Mouse (Mus musculus) heart, adult 2 months (tissue): ENCODE measurements around the gene Foxp1. TPM values are rescaled to one million over a fixed set of nuclear protein-coding genes. Genes with fewer than 3 reads are reported as not detected.

Experiments used
- DNase-seq, 2 experiments: peaks; one replicate each; pipeline ENCODE4 v3.0.0; 2021
- H3K27ac ChIP-seq: fragments of 200-600 bp; 2 replicates; pipeline ENCODE4 v1.8.1; 2022
- H3K27me3 ChIP-seq: fragments of 200-500 bp; 2 replicates; pipeline ENCODE4 v1.6.1; 2012; ENCODE audit warnings: mild to moderate bottlenecking, low read length, inconsistent platforms, mixed read lengths; ENCODE audit not compliant: control insufficient read depth, insufficient read depth
- H3K36me3 ChIP-seq: fragments of 200-500 bp; 2 replicates; pipeline ENCODE4 v1.6.1; 2012; ENCODE audit warnings: low read length, inconsistent platforms; ENCODE audit not compliant: control insufficient read depth, insufficient read depth
- H3K4me1 ChIP-seq: fragments of 200-500 bp; 2 replicates; pipeline ENCODE4 v1.6.1; 2011; ENCODE audit warnings: low read length; ENCODE audit not compliant: control insufficient read depth, insufficient read depth
- H3K4me3 ChIP-seq: fragments of 200-600 bp; 2 replicates; pipeline ENCODE4 v1.8.1; 2022
- H3K79me2 ChIP-seq: fragments of 200-500 bp; replicated peaks from 2 replicates; pipeline ENCODE4 v1.6.1; 2012; ENCODE audit warnings: mild to moderate bottlenecking, inconsistent platforms, low read length, moderate library complexity, mixed read lengths; ENCODE audit not compliant: control insufficient read depth, insufficient read depth
- H3K9ac ChIP-seq: fragments of 200-500 bp; 2 replicates; pipeline ENCODE4 v1.6.1; 2012; ENCODE audit warnings: low read depth, mild to moderate bottlenecking, control low read depth, inconsistent platforms, low read length, mixed read lengths
- CTCF ChIP-seq: fragments of 200-600 bp; IDR thresholded peaks from 2 replicates; pipeline ENCODE4 v1.8.1; 2022; ENCODE audit warnings: antibody characterized with exemption, mild to moderate bottlenecking, moderate library complexity
- EP300 ChIP-seq: fragments of 200-500 bp; IDR thresholded peaks from 2 replicates; pipeline ENCODE4 v1.6.1; 2011; ENCODE audit warnings: low read depth, low read length, control low read depth; ENCODE audit not compliant: insufficient read depth
- POLR2A ChIP-seq: fragments of 200-500 bp; IDR thresholded peaks from 2 replicates; pipeline ENCODE4 v1.6.1; 2011; ENCODE audit warnings: mild to moderate bottlenecking, low read depth, low read length, control low read depth; ENCODE audit not compliant: insufficient read depth
- WGBS: fragments of 180-500 bp; shearing (Covaris S2); methylation state at CpG from one replicate; pipeline ENCODE4 v1.1.7; 2018; 5-methylcytosine and 5-hydroxymethylcytosine counted together
- intact Hi-C: fragments of 180-260 bp; cut with DNase I; formaldehyde crosslinking; loops from one replicate; pipeline ENCODE4 v1.15.1; 2025
- polyA plus RNA-seq: library from polyadenylated mRNA; depleted of rRNA; stranded (reverse); fragments of >200 nt; gene quantifications from 2 replicates; pipeline ENCODE4 v1.2.3, GENCODE M21; 2012
- total RNA-seq, 2 experiments: library from RNA; stranded (reverse); gene quantifications; 2 replicates each; pipeline ENCODE4 v1.2.3; 2021

Gene Foxp1
- total and polyA plus RNA-seq, 3 experiments: 22.9 to 31.6 (median 26.4) TPM

GRCm38 (mm10) chr6:99253331-99253730 is 269.2 kb downstream of the Foxp1 start:
- no peak overlapping the region for H3K27ac ChIP-seq

GRCm38 (mm10) chr6:99252816-99253215 is 269.7 kb downstream of the Foxp1 start:
- no peaks in the 10 kb centered on the region for H3K4me1 ChIP-seq
- no peaks in the 10 kb centered on the region for H3K27me3 ChIP-seq
- no peaks in the 10 kb centered on the region for H3K79me2 ChIP-seq
- no peak overlapping the region for H3K4me3 ChIP-seq
- TF ChIP-seq POLR2A (no peak), CTCF (no peak), EP300 (no peak)
- 70% methylated on average over 5 of the region's 5 CpGs for WGBS
- intact Hi-C loops: no loop called here
- no peak overlapping the region for H3K27ac ChIP-seq
- no peak overlapping the region for H3K9ac ChIP-seq
- H3K36me3 ChIP-seq: no peaks in the 10 kb centered on the region
- no peak for DNase-seq

More at GRCm38 (mm10) chr6:99253331-99253730, 269.2 kb downstream of the Foxp1 start:
- H3K27me3 ChIP-seq: no peaks in the 10 kb centered on the region
- intact Hi-C loops: no loop called here
- H3K9ac ChIP-seq: no peak overlapping the region
- no peaks in the 10 kb centered on the region for H3K4me1 ChIP-seq
- no peaks in the 10 kb centered on the region for H3K36me3 ChIP-seq
- no peak for TF ChIP-seq CTCF
- DNase-seq: no peak
- no peak overlapping the region for H3K4me3 ChIP-seq
- H3K79me2 ChIP-seq: no peaks in the 10 kb centered on the region
- WGBS: 82% methylated on average over 8 of the region's 8 CpGs

- peak; percentile 56 for TF ChIP-seq CTCF
- TF ChIP-seq EP300: no peak
- 85% methylated on average over 4 of the region's 4 CpGs for WGBS
- Histone ChIP-seq H3K4me3 (no peak overlapping the region), H3K27me3 (no peaks in the 10 kb centered on the region), H3K27ac (no peak overlapping the region), H3K36me3 (no peaks in the 10 kb centered on the region), H3K9ac (no peak overlapping the region), H3K4me1 (no peaks in the 10 kb centered on the region), H3K79me2 (no peaks in the 10 kb centered on the region)
- intact Hi-C loops: no loop called here
- no peak for DNase-seq
These were observed 270.6 kb downstream of the Foxp1 start for GRCm38 (mm10) chr6:99251924-99252323.

- no peak for DNase-seq
- intact Hi-C loops: no loop called here
- Histone ChIP-seq H3K4me3 (no peak overlapping the region), H3K36me3 (no peaks in the 10 kb centered on the region), H3K27me3 (no peaks in the 10 kb centered on the region), H3K4me1 (no peaks in the 10 kb centered on the region), H3K9ac (no peak overlapping the region), H3K79me2 (no peaks in the 10 kb centered on the region), H3K27ac (no peak overlapping the region)
- TF ChIP-seq EP300: no peak
- no peak for TF ChIP-seq CTCF
- no peak for TF ChIP-seq POLR2A
- WGBS: 77% methylated on average over 3 of the region's 3 CpGs
These were observed 271.3 kb downstream of the Foxp1 start for GRCm38 (mm10) chr6:99251222-99251621.

GRCm38 (mm10) chr6:99249496-99250030 is 273.0 kb downstream of the Foxp1 start:
- H3K9ac ChIP-seq: no peak overlapping the region
- no peaks in the 10 kb centered on the region for H3K36me3 ChIP-seq
- no peak for TF ChIP-seq POLR2A
- TF ChIP-seq CTCF: no peak
- no peak for TF ChIP-seq EP300
- no peaks in the 10 kb centered on the region for H3K79me2 ChIP-seq
- no peak overlapping the region for H3K4me3 ChIP-seq
- H3K4me1 ChIP-seq: no peaks in the 10 kb centered on the region
- no peaks in the 10 kb centered on the region for H3K27me3 ChIP-seq
- no peak overlapping the region for H3K27ac ChIP-seq
- intact Hi-C loops: loop anchor here (5.0 kb wide), 1 partner anchor 277 kb away; no protein-coding TSS in a partner anchor
- WGBS: 80% methylated on average over 5 of the region's 5 CpGs
- no peak for DNase-seq

GRCm38 (mm10) chr6:99248396-99248795 is 274.1 kb downstream of the Foxp1 start:
- H3K36me3 ChIP-seq: no peaks in the 10 kb centered on the region
- intact Hi-C loops: loop anchor here (5.0 kb wide), 1 partner anchor 276 kb away; no protein-coding TSS in a partner anchor
- H3K4me1 ChIP-seq: no peaks in the 10 kb centered on the region
- no peak for DNase-seq
- WGBS: 88% methylated on average over 8 of the region's 8 CpGs
- no peak for TF ChIP-seq POLR2A
- no peak for TF ChIP-seq EP300
- no peak for TF ChIP-seq CTCF
- no peak overlapping the region for H3K9ac ChIP-seq
- no peaks in the 10 kb centered on the region for H3K79me2 ChIP-seq
- no peak overlapping the region for H3K4me3 ChIP-seq
- no peaks in the 10 kb centered on the region for H3K27me3 ChIP-seq
- H3K27ac ChIP-seq: no peak overlapping the region
